Mouse (Mus musculus) forebrain, embryonic 14.5 days (tissue): ENCODE results near the gene Rasgef1b. TPM values are rescaled to one million over a fixed set of nuclear protein-coding genes. Genes with fewer than 3 reads are reported as not detected.

Experiments used
- ATAC-seq: fragments of 200-750 bp; cut with Nextera tagmentation; 2 replicates; pipeline ENCODE4 v1.8.0; 2017; ENCODE audit warnings: mild to moderate bottlenecking, moderate library complexity
- DNase-seq: peaks from one replicate; pipeline ENCODE4 v3.0.0-alpha.2; 2015; ENCODE audit warnings: low spot score
- H3K27ac ChIP-seq: fragments of 300-500 bp; sonication (generic); 2 replicates; pipeline ENCODE4 v1.5.1; 2014; ENCODE audit warnings: low read depth, mild to moderate bottlenecking, control low read depth, low read length, moderate library complexity
- H3K27me3 ChIP-seq: fragments of 300-500 bp; sonication (generic); replicated peaks from 2 replicates; pipeline ENCODE4 v1.6.1; 2014; ENCODE audit warnings: low read length, control low read depth, mixed read lengths; ENCODE audit not compliant: control insufficient read depth, insufficient read depth
- H3K36me3 ChIP-seq: fragments of 300-500 bp; sonication (generic); 2 replicates; pipeline ENCODE4 v1.6.1; 2014; ENCODE audit warnings: low read length, control low read depth; ENCODE audit not compliant: control insufficient read depth, insufficient read depth
- H3K4me1 ChIP-seq: fragments of 300-500 bp; sonication (generic); 2 replicates; pipeline ENCODE4 v1.6.1; 2014; ENCODE audit warnings: antibody characterized with exemption, low read length, control low read depth; ENCODE audit not compliant: control insufficient read depth, insufficient read depth
- H3K4me2 ChIP-seq: fragments of 300-500 bp; sonication (generic); 2 replicates; pipeline ENCODE4 v1.6.1; 2014; ENCODE audit warnings: mild to moderate bottlenecking, control low read depth, low read length
- H3K4me3 ChIP-seq: fragments of 300-500 bp; sonication (generic); 2 replicates; pipeline ENCODE4 v1.5.1; 2014; ENCODE audit warnings: low read depth, low read length, control low read depth
- H3K9ac ChIP-seq: fragments of 300-500 bp; sonication (generic); 2 replicates; pipeline ENCODE4 v1.6.1; 2014; ENCODE audit warnings: mild to moderate bottlenecking, low read length, control low read depth, moderate library complexity
- H3K9me3 ChIP-seq: fragments of 300-500 bp; sonication (generic); replicated peaks from 2 replicates; pipeline ENCODE4 v1.6.1; 2016; ENCODE audit warnings: low read length, control low read depth, mixed read lengths; ENCODE audit not compliant: control insufficient read depth
- WGBS: fragments of 180-500 bp; shearing (Covaris S2); extraction: QIAGEN DNeasy Blood & Tissue Kit; methylation state at CpG from one replicate; pipeline ENCODE4 v1.1.7; 2014; 5-methylcytosine and 5-hydroxymethylcytosine counted together
- polyA plus RNA-seq: library from polyadenylated mRNA; unstranded; fragments of >200 nt; fragmentation: Nextera tagmentation; extraction: Ambion mirVana; gene quantifications from 2 replicates; pipeline ENCODE4 v1.2.1, GENCODE M21; 2014

Rasgef1b gene
- polyA plus RNA-seq, 1 experiment from 2014 or later: 97.5 TPM

DNA sequence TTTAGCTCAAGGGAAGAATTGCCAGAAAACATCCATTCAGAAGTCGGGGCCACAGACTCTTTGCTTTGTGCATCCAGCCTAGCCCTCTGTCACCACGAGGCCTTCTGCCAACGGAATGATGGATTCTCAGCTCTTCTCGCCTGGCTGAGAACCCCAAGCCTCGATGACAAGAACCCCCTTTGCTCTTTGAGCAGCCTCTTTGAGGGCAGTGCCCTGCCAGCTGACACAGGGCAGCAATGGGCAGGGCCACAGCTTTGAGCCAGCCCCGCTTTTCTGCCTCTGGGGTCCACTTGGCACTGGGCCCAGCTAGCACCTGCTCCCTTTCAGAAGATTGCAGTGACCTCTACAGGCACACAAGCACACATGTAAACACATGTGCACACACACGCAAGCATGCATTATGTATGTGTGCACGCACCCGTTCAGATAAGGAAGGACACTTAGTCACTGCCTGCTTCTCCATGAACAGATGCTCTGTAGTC, 224.5 kb downstream of the Rasgef1b start:
- 0 out of 2 replicates have a peak overlapping the region, but pooled peaks have one; percentile 27 for H3K27ac ChIP-seq
- DNase-seq (peak; percentile 87), ATAC-seq (peak; percentile 93)
- H3K27me3 ChIP-seq: no peaks in the 10 kb centered on the region
- peaks cover 11% of the 10 kb centered on the region for H3K4me1 ChIP-seq
- H3K9ac ChIP-seq: no peak overlapping the region
- WGBS: 22% methylated on average over 9 of the region's 9 CpGs
- no peaks in the 10 kb centered on the region for H3K36me3 ChIP-seq
- no peaks in the 10 kb centered on the region for H3K9me3 ChIP-seq
- no peak overlapping the region for H3K4me3 ChIP-seq
- H3K4me2 ChIP-seq: no peak overlapping the region

- no peak overlapping the region for H3K27ac ChIP-seq
- DNase-seq (no peak), ATAC-seq (no peak)
- H3K4me3 ChIP-seq: no peak overlapping the region
- no peaks in the 10 kb centered on the region for H3K36me3 ChIP-seq
- no peak overlapping the region for H3K4me2 ChIP-seq
- H3K9me3 ChIP-seq: no peaks in the 10 kb centered on the region
- H3K9ac ChIP-seq: no peak overlapping the region
- WGBS: 71% methylated on average over 9 of the region's 9 CpGs
- H3K27me3 ChIP-seq: no peaks in the 10 kb centered on the region
- H3K4me1 ChIP-seq: peaks cover 14% of the 10 kb centered on the region
Observed at GRCm38 (mm10) chr5:99502681-99503080, 226.2 kb downstream of the Rasgef1b start.

DNA sequence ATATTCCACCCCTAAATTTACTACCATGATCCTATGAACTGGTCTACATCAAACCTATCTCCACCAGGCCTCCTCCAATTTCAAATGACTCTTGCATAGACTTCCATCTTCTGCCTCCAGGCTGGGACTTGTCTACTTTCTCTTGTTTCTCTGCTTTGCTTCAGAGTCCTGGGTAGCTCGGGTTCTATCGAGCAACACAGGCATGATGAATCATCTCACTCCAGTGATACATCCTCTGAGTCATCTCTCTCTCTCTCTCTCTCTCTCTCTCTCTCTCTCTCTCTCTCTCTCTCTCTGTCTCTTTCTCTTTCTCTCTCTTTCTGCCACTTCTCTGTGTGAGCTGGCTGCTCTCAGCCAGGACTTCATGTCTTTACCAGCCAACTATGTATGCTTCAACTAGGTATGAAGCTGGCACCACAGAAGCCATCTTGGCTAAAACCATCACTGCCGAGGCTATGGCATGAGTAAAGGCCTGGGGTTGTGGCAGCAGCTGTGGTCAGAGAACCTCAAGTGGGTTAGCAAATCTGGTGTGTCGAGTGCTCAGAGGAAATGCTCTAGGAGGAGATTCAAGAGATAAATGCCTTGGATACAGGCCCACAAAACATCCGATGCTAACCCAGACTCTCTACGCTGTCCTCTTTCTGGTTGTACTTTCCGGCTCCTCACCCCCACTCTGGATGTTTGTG, 229.3 kb downstream of the Rasgef1b start:
- ATAC-seq (no peak), DNase-seq (no peak)
- Histone ChIP-seq H3K36me3 (no peaks in the 10 kb centered on the region), H3K4me1 (peaks cover 20% of the 10 kb centered on the region), H3K4me3 (no peak overlapping the region), H3K9me3 (no peaks in the 10 kb centered on the region), H3K27ac (no peak overlapping the region), H3K4me2 (no peak overlapping the region), H3K27me3 (no peaks in the 10 kb centered on the region), H3K9ac (no peak overlapping the region)
- 96% methylated on average over 7 of the region's 7 CpGs for WGBS

DNA sequence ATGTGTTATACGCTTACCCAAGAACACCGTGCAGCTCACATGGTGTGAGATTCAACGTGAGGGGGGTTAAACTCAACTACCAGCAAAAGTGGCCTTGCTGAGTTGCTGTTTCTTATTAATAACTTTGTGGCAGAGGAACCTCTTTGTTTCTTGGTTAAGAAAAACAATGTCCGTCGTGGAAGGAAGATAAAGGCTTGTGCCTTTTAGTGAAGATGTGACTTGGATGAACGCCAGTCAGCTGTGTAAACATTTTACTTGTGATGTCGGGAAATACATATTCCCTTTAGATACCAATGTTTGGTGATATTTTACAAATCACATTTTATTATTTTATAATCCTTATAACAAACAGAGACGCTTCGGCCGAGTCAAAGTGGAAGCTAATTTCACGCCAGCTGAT, 231.0 kb downstream of the Rasgef1b start:
- Histone ChIP-seq H3K9me3 (no peaks in the 10 kb centered on the region), H3K4me3 (no peak overlapping the region), H3K4me2 (no peak overlapping the region), H3K4me1 (peaks cover 11% of the 10 kb centered on the region), H3K9ac (no peak overlapping the region), H3K27me3 (no peaks in the 10 kb centered on the region), H3K27ac (0 out of 2 replicates have a peak overlapping the region, but pooled peaks have one; percentile 9), H3K36me3 (no peaks in the 10 kb centered on the region)
- no peak for DNase-seq
- WGBS: 80% methylated on average over 11 of the region's 11 CpGs
- ATAC-seq: no peak

DNA sequence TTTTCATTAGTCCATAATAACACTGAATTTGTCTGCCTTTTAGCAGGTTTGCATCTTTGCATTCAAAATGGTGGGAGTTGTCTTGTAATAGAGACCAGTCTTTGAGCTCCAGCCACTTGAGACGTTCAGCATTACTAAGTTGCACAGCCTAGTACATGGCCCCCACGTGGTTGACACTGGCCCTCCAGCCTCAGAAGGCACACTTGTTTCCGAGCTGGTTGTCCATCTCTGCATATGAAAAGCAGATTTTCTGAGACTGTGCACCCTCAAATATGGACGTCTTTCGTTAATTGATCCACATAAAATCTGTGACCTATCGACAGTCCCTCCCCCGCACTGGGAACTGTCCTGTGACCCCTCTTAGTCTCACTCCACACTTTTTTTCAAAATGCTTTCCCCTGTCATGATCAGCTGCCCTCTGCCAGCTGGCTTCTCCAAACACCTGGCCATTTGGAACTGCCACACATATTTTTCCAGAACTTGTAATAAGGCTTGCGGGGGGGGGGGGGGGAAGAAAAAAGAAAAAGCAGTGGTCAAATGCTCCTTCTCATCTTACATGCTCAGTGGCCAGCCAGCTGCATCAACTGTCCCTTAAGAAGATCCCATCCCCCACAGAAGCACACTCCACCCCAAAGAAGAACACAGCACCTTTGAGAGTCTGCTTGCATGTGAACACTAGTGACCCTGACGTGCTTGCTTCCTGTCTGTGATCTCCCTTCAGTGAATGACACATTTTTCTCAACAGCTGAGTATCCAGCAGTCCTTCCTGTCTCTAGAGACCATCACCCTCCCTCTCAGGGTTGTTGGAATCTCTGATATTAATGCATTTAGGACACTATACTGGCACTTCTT, 231.7 kb downstream of the Rasgef1b start:
- Histone ChIP-seq H3K4me2 (no peak overlapping the region), H3K4me3 (no peak overlapping the region), H3K27me3 (no peaks in the 10 kb centered on the region), H3K4me1 (peaks cover 11% of the 10 kb centered on the region), H3K9ac (no peak overlapping the region), H3K36me3 (no peaks in the 10 kb centered on the region), H3K9me3 (no peaks in the 10 kb centered on the region), H3K27ac (0 out of 2 replicates have a peak overlapping the region, but pooled peaks have one; percentile 9)
- DNase-seq (no peak), ATAC-seq (no peak)
- 82% methylated on average over 8 of the region's 9 CpGs for WGBS

DNA sequence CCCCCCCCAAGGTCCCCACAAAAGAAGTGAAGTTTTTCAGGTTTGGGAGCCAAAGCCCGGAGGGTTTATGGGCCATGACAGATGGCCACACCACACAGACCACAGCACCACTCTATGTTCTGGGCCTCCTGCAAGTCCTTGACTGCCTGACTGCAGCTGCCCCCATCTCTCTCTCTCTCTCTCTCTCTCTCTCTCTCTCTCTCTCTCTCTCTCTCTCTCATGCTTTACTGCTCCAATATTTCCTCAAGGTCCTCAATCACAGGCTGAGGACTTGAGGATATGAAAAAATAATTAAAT, 232.8 kb downstream of the Rasgef1b start:
- H3K27ac ChIP-seq: 0 out of 2 replicates have a peak overlapping the region, but pooled peaks have one; percentile 23
- H3K27me3 ChIP-seq: no peaks in the 10 kb centered on the region
- H3K9me3 ChIP-seq: no peaks in the 10 kb centered on the region
- peaks cover 11% of the 10 kb centered on the region for H3K4me1 ChIP-seq
- 20% methylated on average over 1 of the region's 1 CpGs for WGBS
- H3K9ac ChIP-seq: no peak overlapping the region
- H3K36me3 ChIP-seq: no peaks in the 10 kb centered on the region
- no peak overlapping the region for H3K4me3 ChIP-seq
- no peak overlapping the region for H3K4me2 ChIP-seq
- ATAC-seq (peak; percentile 70), DNase-seq (peak; percentile 44)

DNA sequence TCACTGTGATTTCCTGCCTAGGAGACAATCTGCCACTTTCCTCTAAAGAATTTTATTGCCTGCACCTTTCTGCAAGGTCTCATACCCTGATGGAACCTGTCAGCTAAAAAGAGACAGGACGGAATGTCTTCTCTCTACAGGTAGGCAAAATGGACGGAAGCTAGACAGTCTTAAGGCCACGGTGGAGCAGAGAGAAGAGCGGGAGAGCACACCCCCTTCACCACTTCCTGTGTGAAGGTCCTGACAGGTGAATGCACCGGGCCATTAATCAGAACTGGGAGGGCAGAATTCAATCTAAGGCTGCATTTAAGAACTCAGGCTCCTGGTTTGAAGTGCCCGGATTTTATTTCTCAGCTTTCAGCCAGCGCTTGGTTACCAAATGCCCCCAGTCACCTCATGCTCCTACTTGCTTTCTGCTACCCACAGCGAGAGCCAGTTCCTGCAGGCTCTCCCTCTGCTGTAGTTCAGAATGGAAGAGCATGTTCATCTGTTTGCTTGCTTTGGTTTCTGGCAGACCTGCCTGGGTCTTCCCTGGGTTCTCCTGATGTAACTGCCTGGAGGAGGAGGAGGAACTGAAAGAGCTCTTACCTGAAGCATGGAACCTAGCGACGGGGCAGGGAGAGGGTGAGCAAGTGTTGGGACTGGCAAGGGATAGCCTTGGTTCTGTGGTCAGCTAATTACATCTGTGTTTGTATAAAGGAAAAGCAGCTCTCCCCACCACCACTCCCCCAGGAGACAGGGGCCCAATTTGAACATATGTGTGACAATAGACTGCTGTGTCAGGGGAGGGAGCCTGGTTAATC, 233.3 kb downstream of the Rasgef1b start:
- H3K36me3 ChIP-seq: no peaks in the 10 kb centered on the region
- peaks cover 11% of the 10 kb centered on the region for H3K4me1 ChIP-seq
- peak overlapping the region; percentile 23; the same call in 1 of the 2 replicates for H3K27ac ChIP-seq
- H3K4me2 ChIP-seq: no peak overlapping the region
- ATAC-seq (peak; percentile 26; the same call in 1 of the 2 replicates), DNase-seq (no peak)
- no peaks in the 10 kb centered on the region for H3K27me3 ChIP-seq
- no peaks in the 10 kb centered on the region for H3K9me3 ChIP-seq
- H3K4me3 ChIP-seq: no peak overlapping the region
- WGBS: 79% methylated on average over 10 of the region's 10 CpGs
- no peak overlapping the region for H3K9ac ChIP-seq

GRCm38 (mm10) chr5:99493861-99494260, 235.0 kb downstream of the Rasgef1b start:
- ATAC-seq (no peak), DNase-seq (no peak)
- no peak overlapping the region for H3K27ac ChIP-seq
- H3K9ac ChIP-seq: no peak overlapping the region
- H3K4me2 ChIP-seq: no peak overlapping the region
- H3K27me3 ChIP-seq: no peaks in the 10 kb centered on the region
- WGBS: 67% methylated on average over 9 of the region's 9 CpGs
- peaks cover 11% of the 10 kb centered on the region for H3K4me1 ChIP-seq
- H3K9me3 ChIP-seq: no peaks in the 10 kb centered on the region
- H3K36me3 ChIP-seq: no peaks in the 10 kb centered on the region
- H3K4me3 ChIP-seq: no peak overlapping the region
